Mouse (Mus musculus): ENCODE results near the gene Surf1. TPM values are rescaled to one million over a fixed set of nuclear protein-coding genes. Genes with fewer than 3 reads are reported as not detected.

Surf1 gene
- polyA plus RNA-seq, 2 experiments: 25.8 to 31.7 TPM

GRCm38 (mm10) chr2:26905936-26906335 is 10.4 kb downstream of the Surf1 start:
- H3K27ac ChIP-seq: no peak overlapping the region
- H3K4me2 ChIP-seq (ENCODE audit: low read depth): no peak overlapping the region
- no peaks in the 10 kb centered on the region for H3K9me3 ChIP-seq (ENCODE audit: control insufficient read depth, low read length)
- H3K4me1 ChIP-seq (replicated peaks; ENCODE audit: control insufficient read depth in 2 of 2, insufficient read depth in 2 of 2, low read length in 1 of 2): peaks cover 11 to 22% of the 10 kb centered on the region in 2 experiments
- H3K4me3 ChIP-seq (ENCODE audit: insufficient read depth in 1 of 2, low read depth in 2 of 2, low read length in 2 of 2): no peak overlapping the region
- no peak for DNase-seq (ENCODE audit: low read depth in 3 of 3, low spot score in 3 of 3)
- no peak overlapping the region for H3K9ac ChIP-seq (replicated peaks)
- TF ChIP-seq EP300 (IDR thresholded peaks at IDR 0.05; ENCODE audit: low read depth): no peak
- no peak for TF ChIP-seq CTCF (IDR thresholded peaks at IDR 0.05; ENCODE audit: low read depth)
- no peaks in the 10 kb centered on the region for H3K27me3 ChIP-seq (ENCODE audit: control insufficient read depth, insufficient read depth, low read length)
- WGBS (ENCODE audit: insufficient replicate concordance): 61% methylated on average over 2 of the region's 2 CpGs
- H3K36me3 ChIP-seq (replicated peaks; ENCODE audit: control insufficient read depth, insufficient read depth, low read depth): peaks cover 24% of the 10 kb centered on the region
- no peak for ATAC-seq (ENCODE audit: insufficient read depth)

GRCm38 (mm10) chr2:26903311-26903710 is 13.0 kb downstream of the Surf1 start:
- TF ChIP-seq EP300 (IDR thresholded peaks at IDR 0.05; ENCODE audit: low read depth): no peak
- no peak for TF ChIP-seq CTCF (IDR thresholded peaks at IDR 0.05; ENCODE audit: low read depth)
- Histone ChIP-seq H3K36me3 (replicated peaks; ENCODE audit: control insufficient read depth, insufficient read depth, low read depth) (peaks cover 39% of the 10 kb centered on the region), H3K4me1 (replicated peaks; ENCODE audit: control insufficient read depth in 2 of 2, insufficient read depth in 2 of 2, low read length in 1 of 2) (peaks cover 4 to 15% of the 10 kb centered on the region in 2 experiments), H3K9me3 (ENCODE audit: control insufficient read depth, low read length) (no peaks in the 10 kb centered on the region), H3K4me2 (ENCODE audit: low read depth) (peak overlapping the region; percentile 89), H3K9ac (replicated peaks) (peak overlapping the region; percentile 74), H3K27me3 (ENCODE audit: control insufficient read depth, insufficient read depth, low read length) (no peaks in the 10 kb centered on the region), H3K27ac (peak overlapping the region; percentile 85), H3K4me3 (ENCODE audit: insufficient read depth in 1 of 2, low read depth in 2 of 2, low read length in 2 of 2) (peak overlapping the region; percentile 85 to 91)
- ATAC-seq (ENCODE audit: insufficient read depth): peak; percentile 2; the same call in 1 of the 2 replicates
- WGBS (ENCODE audit: insufficient replicate concordance): 16% methylated on average over 7 of the region's 7 CpGs
- DNase-seq (ENCODE audit: low read depth in 3 of 3, low spot score in 3 of 3): no peak

GRCm38 (mm10) chr2:26902467-26903220 is 13.7 kb downstream of the Surf1 start, which contains the start of gene Surf6:
Surf6 (minus strand) TSS chr2:26902879.
- Histone ChIP-seq H3K27me3 (ENCODE audit: control insufficient read depth, insufficient read depth, low read length) (no peaks in the 10 kb centered on the region), H3K9ac (replicated peaks) (peak within 1 kb of the TSS; percentile 74), H3K4me3 (ENCODE audit: insufficient read depth in 1 of 2, low read depth in 2 of 2, low read length in 2 of 2) (peak within 1 kb of the TSS; percentile 85 to 91), H3K27ac (peak within 1 kb of the TSS; percentile 85), H3K36me3 (replicated peaks; ENCODE audit: control insufficient read depth, insufficient read depth, low read depth) (peaks cover 38% of the 10 kb centered on the region), H3K4me2 (ENCODE audit: low read depth) (peak within 1 kb of the TSS; percentile 89), H3K4me1 (replicated peaks; ENCODE audit: control insufficient read depth in 2 of 2, insufficient read depth in 2 of 2, low read length in 1 of 2) (peaks cover 4 to 15% of the 10 kb centered on the region in 2 experiments), H3K9me3 (ENCODE audit: control insufficient read depth, low read length) (no peaks in the 10 kb centered on the region)
- TF ChIP-seq EP300 (IDR thresholded peaks at IDR 0.05; ENCODE audit: low read depth): 0 out of 2 replicates have a peak, but pooled peaks have one; percentile 21
- TF ChIP-seq CTCF (IDR thresholded peaks at IDR 0.05; ENCODE audit: low read depth): peak; percentile 12; the same call in 1 of the 2 replicates
- DNase-seq (ENCODE audit: low read depth in 3 of 3, low spot score in 3 of 3) (peak; percentile 90 to 91 (median 91)), ATAC-seq (ENCODE audit: insufficient read depth) (peak; percentile 93)
- under 1% methylated on average over 41 of the region's 41 CpGs for WGBS (ENCODE audit: insufficient replicate concordance)

- no peaks in the 10 kb centered on the region for H3K9me3 ChIP-seq (ENCODE audit: control insufficient read depth, low read length)
- peak overlapping the region; percentile 74 for H3K9ac ChIP-seq (replicated peaks)
- peak overlapping the region; percentile 85 to 91 for H3K4me3 ChIP-seq (ENCODE audit: insufficient read depth in 1 of 2, low read depth in 2 of 2, low read length in 2 of 2)
- DNase-seq (ENCODE audit: low read depth in 3 of 3, low spot score in 3 of 3) (no peak), ATAC-seq (ENCODE audit: insufficient read depth) (no peak)
- 3% methylated on average over 7 of the region's 7 CpGs for WGBS (ENCODE audit: insufficient replicate concordance)
- H3K4me2 ChIP-seq (ENCODE audit: low read depth): peak overlapping the region; percentile 89
- peaks cover 36% of the 10 kb centered on the region for H3K36me3 ChIP-seq (replicated peaks; ENCODE audit: control insufficient read depth, insufficient read depth, low read depth)
- H3K27me3 ChIP-seq (ENCODE audit: control insufficient read depth, insufficient read depth, low read length): no peaks in the 10 kb centered on the region
- peaks cover 4 to 15% of the 10 kb centered on the region in 2 experiments for H3K4me1 ChIP-seq (replicated peaks; ENCODE audit: control insufficient read depth in 2 of 2, insufficient read depth in 2 of 2, low read length in 1 of 2)
- peak overlapping the region; percentile 46; the same call in 1 of the 2 replicates for H3K27ac ChIP-seq
- TF ChIP-seq EP300 (IDR thresholded peaks at IDR 0.05; ENCODE audit: low read depth): no peak
- no peak for TF ChIP-seq CTCF (IDR thresholded peaks at IDR 0.05; ENCODE audit: low read depth)
Measured at GRCm38 (mm10) chr2:26901834-26902400, 14.4 kb downstream of the Surf1 start.

GRCm38 (mm10) chr2:26900731-26901130 is 15.6 kb downstream of the Surf1 start:
- DNase-seq (ENCODE audit: low read depth in 3 of 3, low spot score in 3 of 3): no peak
- no peak overlapping the region for H3K27ac ChIP-seq
- no peak overlapping the region for H3K9ac ChIP-seq (replicated peaks)
- 25% methylated on average over 1 of the region's 1 CpGs for whole genome bisulfite sequencing (ENCODE audit: insufficient replicate concordance)
- peaks cover 4 to 15% of the 10 kb centered on the region in 2 experiments for H3K4me1 ChIP-seq (replicated peaks; ENCODE audit: control insufficient read depth in 2 of 2, insufficient read depth in 2 of 2, low read length in 1 of 2)
- H3K4me2 ChIP-seq (ENCODE audit: low read depth): no peak overlapping the region
- no peaks in the 10 kb centered on the region for H3K27me3 ChIP-seq (ENCODE audit: control insufficient read depth, insufficient read depth, low read length)
- ATAC-seq (ENCODE audit: insufficient read depth): no peak
- no peaks in the 10 kb centered on the region for H3K9me3 ChIP-seq (ENCODE audit: control insufficient read depth, low read length)
- peaks cover 25% of the 10 kb centered on the region for H3K36me3 ChIP-seq (replicated peaks; ENCODE audit: control insufficient read depth, insufficient read depth, low read depth)
- TF ChIP-seq EP300 (IDR thresholded peaks at IDR 0.05; ENCODE audit: low read depth) (no peak), CTCF (IDR thresholded peaks at IDR 0.05; ENCODE audit: low read depth) (no peak)
- H3K4me3 ChIP-seq (ENCODE audit: insufficient read depth in 1 of 2, low read depth in 2 of 2, low read length in 2 of 2): no peak overlapping the region
